8 mouse cellular contexts compared by ENCODE assay signal in the genomic region with DNA sequence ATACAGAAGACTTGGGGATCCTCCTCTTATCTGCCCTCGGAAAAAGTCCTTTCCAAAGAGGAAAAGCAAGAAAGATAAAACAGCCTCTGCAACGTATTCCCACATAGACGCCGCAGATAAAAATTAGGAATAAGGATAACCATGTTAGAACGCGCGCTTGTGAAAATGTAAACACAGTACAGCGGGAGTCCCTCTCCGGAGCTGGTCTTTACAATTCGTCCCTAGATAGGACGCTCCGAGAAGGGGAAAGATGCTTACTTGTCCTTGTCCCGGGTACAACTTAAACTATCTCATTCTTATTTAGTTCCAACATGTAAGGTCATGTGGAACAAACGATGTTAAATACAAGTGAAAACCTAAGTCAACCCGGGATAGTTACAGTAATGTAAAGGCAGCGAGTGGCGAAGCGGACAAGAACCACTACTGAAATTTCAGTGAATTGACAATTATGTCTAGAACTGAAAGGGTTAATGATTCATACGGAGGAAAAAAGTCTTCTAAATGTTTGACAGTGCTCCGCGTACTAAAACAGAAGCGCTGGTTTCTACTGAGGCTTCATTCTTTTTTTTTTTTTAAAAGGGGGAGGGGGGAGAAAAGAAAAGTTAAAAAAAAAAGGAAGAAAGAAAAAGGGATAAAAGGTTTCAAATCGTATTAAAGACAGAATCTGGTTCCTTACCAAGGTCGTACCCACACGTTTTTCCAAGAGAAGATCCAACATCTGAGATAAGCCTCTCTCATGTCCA.
DNase-seq lines count a peak whose midpoint lies in the region; ATAC-seq and TF ChIP-seq lines count a peak whose summit lies in the region.

No protein-coding gene starts in this region.

- peak overlapping the region; percentile 51; the same call in 1 of the 2 replicates for H3K9ac ChIP-seq in midbrain, embryonic 12.5 days (replicated peaks)

- WGBS in bone marrow, adult 2 months = 1% methylated on average over 25 of the region's 25 CpGs
- WGBS in hindbrain, embryonic 10.5 days = 1% methylated on average over 25 of the region's 25 CpGs
- WGBS in midbrain, embryonic 12.5 days = under 1% methylated on average over 25 of the region's 25 CpGs

- intact Hi-C loops in left cerebral cortex, postnatal 10 days (cut with DNase I) = loop anchor here (5.0 kb wide), 2 partner anchors 166 to 544 kb away; no protein-coding TSS in a partner anchor

- peak overlapping the region; percentile 90 for H3K4me2 ChIP-seq in midbrain, embryonic 12.5 days (replicated peaks)

- no peaks in the 10 kb centered on the region for H3K4me1 ChIP-seq in bone marrow, adult 2 months (ENCODE audit: control insufficient read depth, insufficient read depth, low read length)
- peaks cover 34% of the 10 kb centered on the region for H3K4me1 ChIP-seq in hindbrain, embryonic 10.5 days (replicated peaks)
- peaks cover 19% of the 10 kb centered on the region for H3K4me1 ChIP-seq in midbrain, embryonic 12.5 days

- peaks cover 54% of the 10 kb centered on the region for H3K27me3 ChIP-seq in hindbrain, embryonic 10.5 days (ENCODE audit: insufficient read depth, poor library complexity, severe bottlenecking)
- peaks cover 47% of the 10 kb centered on the region for H3K27me3 ChIP-seq in midbrain, embryonic 12.5 days

- H3K9me3 ChIP-seq in hindbrain, embryonic 10.5 days = no peaks in the 10 kb centered on the region
- H3K9me3 ChIP-seq in midbrain, embryonic 12.5 days = no peaks in the 10 kb centered on the region

- TF ChIP-seq CTCF in bone marrow, adult 2 months (IDR thresholded peaks at IDR 0.05; ENCODE audit: control insufficient read depth, insufficient read depth, low read length) = no peak

- no peak for TF ChIP-seq POLR2A in bone marrow, adult 2 months (IDR thresholded peaks at IDR 0.05; ENCODE audit: borderline replicate concordance, control insufficient read depth, low read depth, low read length)

- no peaks in the 10 kb centered on the region for H3K36me3 ChIP-seq in hindbrain, embryonic 10.5 days
- H3K36me3 ChIP-seq in midbrain, embryonic 12.5 days = no peaks in the 10 kb centered on the region

- no peak for ATAC-seq in midbrain, embryonic 12.5 days (ENCODE audit: low FRiP score, low read depth)

- DNase-seq in kidney, adult 9 months = peak; percentile 27
- DNase-seq in kidney, postnatal 25 days = no peak
- DNase-seq in hindbrain, embryonic 10.5 days (ENCODE audit: low spot score) = no peak
- no peak for DNase-seq in left cerebral cortex, postnatal 10 days (ENCODE audit: extremely low spot score in 1 of 2, low spot score in 2 of 2)
- DNase-seq in urinary bladder, postnatal 10 days (ENCODE audit: low spot score) = no peak
- DNase-seq in adrenal gland, postnatal 14 days = no peak

- H3K4me3 ChIP-seq in bone marrow, adult 2 months (replicated peaks; ENCODE audit: control insufficient read depth, low read depth, low read length) = peak overlapping the region; percentile 69
- peak overlapping the region; percentile 68 for H3K4me3 ChIP-seq in hindbrain, embryonic 10.5 days
- H3K4me3 ChIP-seq in midbrain, embryonic 12.5 days = peak overlapping the region; percentile 64

- H3K27ac ChIP-seq in bone marrow, adult 2 months (ENCODE audit: control insufficient read depth, insufficient read depth, low read depth, low read length, poor library complexity) = no peak overlapping the region
- H3K27ac ChIP-seq in hindbrain, embryonic 10.5 days = peak overlapping the region; percentile 43; the same call in 1 of the 2 replicates
- H3K27ac ChIP-seq in midbrain, embryonic 12.5 days (replicated peaks) = no peak overlapping the region
